ENCODE assay signal across 18 mouse cellular contexts in the genomic region with DNA sequence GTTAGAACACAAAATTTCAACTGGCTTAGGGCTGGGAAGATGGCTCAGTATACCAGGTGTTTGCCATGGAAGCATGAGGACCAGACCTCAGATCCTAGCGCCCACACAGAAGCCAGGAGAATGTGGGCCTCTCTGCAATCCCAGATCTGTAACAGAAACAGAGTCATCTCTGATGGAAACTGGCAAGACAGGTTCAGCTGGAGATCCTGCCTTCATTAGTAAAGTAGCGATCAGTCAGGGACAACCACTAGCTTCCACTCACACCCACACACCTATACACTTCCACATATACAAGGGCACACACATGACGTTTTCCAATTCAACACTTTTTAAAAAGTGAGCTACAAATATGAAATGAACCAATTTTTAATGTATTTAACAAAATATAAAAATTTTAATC.
"Had no signal": no experiment of that assay in that cellular context is flagged by ENCODE, and none has a peak within 500 bp of the region (broad histone marks: within the 10 kb centered on the region; RNA-seq: fewer than 3 reads in every experiment).

No protein-coding gene starts in this region.

- H3K4me1 ChIP-seq: liver, embryonic 15.5 days; lung, embryonic 15.5 days; midbrain, embryonic 13.5 days; midbrain, embryonic 15.5 days; neural tube, embryonic 12.5 days; stomach, embryonic 15.5 days had no signal

- H3K9ac ChIP-seq: liver, embryonic 15.5 days; liver, postnatal 0 days; lung, embryonic 15.5 days; midbrain, embryonic 13.5 days; midbrain, embryonic 15.5 days; neural tube, embryonic 12.5 days; stomach, embryonic 15.5 days had no signal

- H3K27ac ChIP-seq: liver, embryonic 15.5 days; lung, embryonic 15.5 days; macrophage; midbrain, embryonic 13.5 days; midbrain, embryonic 15.5 days; neural tube, embryonic 12.5 days; stomach, embryonic 15.5 days had no signal

- H3K27me3 ChIP-seq: liver, embryonic 15.5 days; lung, embryonic 15.5 days; megakaryocyte, embryonic 14.5 days; midbrain, embryonic 13.5 days; midbrain, embryonic 15.5 days; neural tube, embryonic 12.5 days; stomach, embryonic 15.5 days had no signal

- ATAC-seq: liver, postnatal 0 days; lung, postnatal 0 days; midbrain, embryonic 13.5 days; midbrain, embryonic 15.5 days had no signal

- H3K9me3 ChIP-seq: liver, embryonic 15.5 days; lung, embryonic 15.5 days; megakaryocyte, embryonic 14.5 days; midbrain, embryonic 13.5 days; midbrain, embryonic 15.5 days; neural tube, embryonic 12.5 days; stomach, embryonic 15.5 days had no signal

- H3K4me3 ChIP-seq: liver, embryonic 15.5 days; lung, embryonic 15.5 days; megakaryocyte, embryonic 14.5 days; midbrain, embryonic 13.5 days; midbrain, embryonic 15.5 days; neural tube, embryonic 12.5 days; stomach, embryonic 15.5 days had no signal

- DNase-seq: liver, postnatal 0 days; lung, adult 2 months; lung, postnatal 14 days; lung, postnatal 36 days; right cerebral cortex, postnatal 14 days; thymus, adult 2 months; thymus, postnatal 25 days; thymus, postnatal 4 days had no signal

- H3K4me2 ChIP-seq: liver, embryonic 15.5 days; lung, embryonic 15.5 days; midbrain, embryonic 11.5 days; midbrain, embryonic 13.5 days; midbrain, embryonic 15.5 days; neural tube, embryonic 12.5 days; stomach, embryonic 15.5 days had no signal

- H3K36me3 ChIP-seq: liver, embryonic 15.5 days; lung, embryonic 15.5 days; midbrain, embryonic 13.5 days; midbrain, embryonic 15.5 days; neural tube, embryonic 12.5 days; stomach, embryonic 15.5 days had no signal
